Mouse (Mus musculus) midbrain, postnatal 0 days (tissue): ENCODE measurements around the gene Nrsn1. TPM values are rescaled to one million over a fixed set of nuclear protein-coding genes. Genes with fewer than 3 reads are reported as not detected.

Experiments used
- ATAC-seq: fragments of 200-750 bp; cut with Nextera tagmentation; 2 replicates; pipeline ENCODE4 v1.8.0; 2017; ENCODE audit warnings: moderate number of reproducible peaks, mild to moderate bottlenecking, moderate TSS enrichment, moderate library complexity; ENCODE audit not compliant: low FRiP score
- DNase-seq: peaks from one replicate; pipeline ENCODE4 v3.0.0-alpha.2; 2015; ENCODE audit warnings: low spot score
- H3K27ac ChIP-seq: fragments of 300-500 bp; sonication (generic); 2 replicates; pipeline ENCODE4 v1.5.1; 2014; ENCODE audit warnings: low read depth, mild to moderate bottlenecking, low read length, mixed read lengths
- H3K27me3 ChIP-seq: fragments of 300-500 bp; sonication (generic); 2 replicates; pipeline ENCODE4 v1.6.1; 2014; ENCODE audit warnings: low read length, control low read depth, mixed read lengths; ENCODE audit not compliant: insufficient read depth
- H3K36me3 ChIP-seq: fragments of 300-500 bp; sonication (generic); 2 replicates; pipeline ENCODE4 v1.6.1; 2014; ENCODE audit warnings: low read length, control low read depth, mixed read lengths; ENCODE audit not compliant: insufficient read depth
- H3K4me1 ChIP-seq: fragments of 300-500 bp; sonication (generic); 2 replicates; pipeline ENCODE4 v1.6.1; 2014; ENCODE audit warnings: mild to moderate bottlenecking, control low read depth, antibody characterized with exemption, low read length, mixed read lengths; ENCODE audit not compliant: insufficient read depth
- H3K4me2 ChIP-seq: fragments of 300-500 bp; sonication (generic); 2 replicates; pipeline ENCODE4 v1.6.1; 2014; ENCODE audit warnings: low read depth, mild to moderate bottlenecking, low read length, mixed read lengths; ENCODE audit not compliant: poor library complexity, severe bottlenecking
- H3K4me3 ChIP-seq: fragments of 300-500 bp; sonication (generic); 2 replicates; pipeline ENCODE4 v1.5.1; 2014; ENCODE audit warnings: low read depth, mild to moderate bottlenecking, low read length, moderate library complexity
- H3K9ac ChIP-seq: fragments of 300-500 bp; sonication (generic); replicated peaks from 2 replicates; pipeline ENCODE4 v1.6.1; 2014; ENCODE audit warnings: mild to moderate bottlenecking, low read length, moderate library complexity, mixed read lengths; ENCODE audit not compliant: poor library complexity, severe bottlenecking
- H3K9me3 ChIP-seq: fragments of 300-500 bp; sonication (generic); 2 replicates; pipeline ENCODE4 v1.6.1; 2016; ENCODE audit warnings: low read length, control low read depth
- CTCF ChIP-seq: IDR thresholded peaks from 2 replicates; pipeline ENCODE4 v1.5.1; 2016; ENCODE audit warnings: antibody characterized with exemption, mild to moderate bottlenecking
- WGBS: fragments of 180-500 bp; shearing (Covaris S2); extraction: QIAGEN DNeasy Blood & Tissue Kit; methylation state at CpG from one replicate; pipeline ENCODE4 v1.1.7; 2014; 5-methylcytosine and 5-hydroxymethylcytosine counted together
- polyA plus RNA-seq: library from polyadenylated mRNA; unstranded; fragments of >200 nt; fragmentation: Nextera tagmentation; extraction: Ambion mirVana; gene quantifications from 2 replicates; pipeline ENCODE4 v1.2.1, GENCODE M21; 2015
- total RNA-seq: library from RNA; depleted of rRNA; stranded (reverse); fragments of >200 nt; gene quantifications from 2 replicates; pipeline ENCODE4 v1.2.3, GENCODE M21; 2014; rRNA removed

Nrsn1 gene
- total and polyA plus RNA-seq, 2 experiments from 2014 or later: 35.3 to 110 TPM

DNA sequence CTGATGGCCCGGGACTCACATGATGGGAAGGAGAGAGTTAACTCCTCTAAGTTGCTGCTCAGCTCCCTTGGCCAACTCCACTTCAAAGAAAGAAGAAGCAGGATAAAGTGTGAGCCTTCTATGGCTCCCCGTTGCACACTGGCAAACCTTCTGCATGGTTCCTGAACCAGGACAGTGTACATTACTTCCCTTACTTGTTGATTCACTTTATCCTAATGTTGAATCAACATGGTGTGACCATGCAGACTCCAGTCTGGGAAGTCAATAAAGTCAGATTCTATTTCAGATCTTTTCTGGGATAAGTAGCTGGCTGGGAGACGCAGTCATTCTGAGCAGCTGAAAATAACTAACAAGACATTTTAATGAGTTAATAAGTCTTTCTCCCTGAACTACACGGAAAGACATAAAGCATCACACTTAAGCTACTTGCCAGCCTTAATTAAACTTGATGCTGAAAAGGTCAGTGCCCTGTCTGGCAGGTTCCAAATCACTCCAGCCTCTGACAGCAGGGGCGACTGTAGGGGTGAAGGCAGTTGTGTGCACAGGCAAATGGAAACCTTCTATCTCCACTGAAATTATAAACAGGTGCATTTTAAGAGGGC lies 50.0 kb downstream of the Nrsn1 start:
- Histone ChIP-seq H3K4me1 (no peaks in the 10 kb centered on the region), H3K27ac (no peak overlapping the region), H3K9ac (no peak overlapping the region), H3K9me3 (no peaks in the 10 kb centered on the region), H3K27me3 (no peaks in the 10 kb centered on the region), H3K4me2 (no peak overlapping the region), H3K4me3 (no peak overlapping the region), H3K36me3 (no peaks in the 10 kb centered on the region)
- no peak for DNase-seq
- ATAC-seq: no peak
- WGBS: 73% methylated on average over 5 of the region's 5 CpGs
- TF ChIP-seq CTCF: no peak

DNA sequence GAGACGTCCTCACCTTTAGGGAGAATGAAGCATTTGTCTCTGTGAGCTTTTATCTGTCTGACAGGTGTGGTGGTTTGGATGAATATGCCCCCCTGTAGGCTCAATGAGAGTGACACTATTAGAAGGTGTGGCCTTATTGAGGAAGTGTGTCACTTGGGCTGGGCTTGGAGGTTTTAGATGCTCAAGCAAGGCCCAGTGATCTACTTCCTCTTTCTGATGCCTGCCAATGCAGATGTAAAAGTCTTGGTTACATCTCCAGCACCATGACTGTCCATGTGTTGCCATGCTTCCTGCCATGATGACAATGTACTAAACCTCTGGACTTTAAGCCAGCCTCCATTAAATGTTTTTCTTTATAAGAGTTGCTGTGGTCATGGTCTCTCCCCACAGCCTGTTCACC lies 51.9 kb downstream of the Nrsn1 start:
- H3K4me2 ChIP-seq: no peak overlapping the region
- H3K4me1 ChIP-seq: no peaks in the 10 kb centered on the region
- no peak for ATAC-seq
- TF ChIP-seq CTCF: no peak
- no peak for DNase-seq
- WGBS: 95% methylated on average over 1 of the region's 1 CpGs
- H3K27me3 ChIP-seq: no peaks in the 10 kb centered on the region
- no peak overlapping the region for H3K27ac ChIP-seq
- H3K4me3 ChIP-seq: no peak overlapping the region
- H3K9ac ChIP-seq: no peak overlapping the region
- no peaks in the 10 kb centered on the region for H3K36me3 ChIP-seq
- H3K9me3 ChIP-seq: no peaks in the 10 kb centered on the region

DNA sequence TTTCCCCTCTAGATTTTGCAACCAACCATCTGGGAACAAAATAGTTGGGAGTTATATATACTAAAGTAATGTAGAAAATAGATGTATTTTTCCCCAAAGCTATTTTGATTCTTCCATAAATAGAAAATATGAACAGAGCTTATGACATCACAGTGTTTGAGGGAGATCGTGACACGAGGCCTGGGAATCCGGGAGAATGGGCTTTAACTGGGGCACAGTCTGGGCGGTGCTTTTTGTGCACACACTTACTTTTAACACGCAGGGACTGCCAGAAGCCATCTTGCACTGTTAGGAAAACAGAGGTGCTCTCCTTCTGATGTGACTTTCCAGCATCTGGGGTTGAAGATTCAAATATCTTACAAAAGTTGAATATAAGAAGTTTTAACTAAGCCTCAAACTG lies 63.4 kb downstream of the Nrsn1 start:
- Histone ChIP-seq H3K27me3 (no peaks in the 10 kb centered on the region), H3K9ac (no peak overlapping the region), H3K4me2 (no peak overlapping the region), H3K9me3 (no peaks in the 10 kb centered on the region), H3K4me3 (no peak overlapping the region), H3K4me1 (no peaks in the 10 kb centered on the region), H3K36me3 (no peaks in the 10 kb centered on the region), H3K27ac (no peak overlapping the region)
- ATAC-seq (no peak), DNase-seq (no peak)
- TF ChIP-seq CTCF: no peak
- 88% methylated on average over 5 of the region's 5 CpGs for WGBS

Other genes with a start within 250 kb of the Nrsn1 start
- gene Dcdc2a, start 214.5 kb downstream of the Nrsn1 start, total RNA-seq: 1.5 and 3.8 TPM in 2 replicates
- gene Dcdc2a, start 214.5 kb downstream of the Nrsn1 start, polyA plus RNA-seq: 6.3 and 8.0 TPM in 2 replicates